In the genomic region with DNA sequence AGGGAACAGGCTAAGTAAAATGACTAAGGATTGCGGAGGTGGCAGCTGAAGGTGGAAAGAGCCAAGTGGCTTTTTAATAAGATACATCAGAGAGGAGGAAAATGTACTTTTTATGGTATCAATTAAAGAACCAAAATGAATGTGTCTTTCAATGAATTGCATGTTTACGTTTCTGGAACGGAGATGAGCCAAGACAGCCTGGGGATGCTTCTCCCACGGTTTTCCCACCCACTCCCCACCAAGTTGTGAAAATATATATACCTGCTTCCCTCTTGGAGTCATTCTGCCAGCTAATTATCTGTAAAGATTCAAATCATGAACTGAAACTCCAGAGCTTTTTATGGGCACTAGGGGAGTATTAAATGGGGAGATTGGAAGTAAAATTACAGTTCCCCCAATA, we compare ENCODE assay signal across 27 mouse cellular contexts.
DNase-seq lines count a peak whose midpoint lies in the region; ATAC-seq and TF ChIP-seq lines count a peak whose summit lies in the region.
"Had no signal": no experiment of that assay in that cellular context is flagged by ENCODE, and none has a peak within 500 bp of the region (broad histone marks: within the 10 kb centered on the region; RNA-seq: fewer than 3 reads in every experiment).

No protein-coding gene starts in this region.

- no peaks in the 10 kb centered on the region for H3K27me3 ChIP-seq in embryonic facial prominence, embryonic 14.5 days (replicated peaks; ENCODE audit: control insufficient read depth, insufficient read depth, low read length)
- no peaks in the 10 kb centered on the region for H3K27me3 ChIP-seq in embryonic facial prominence, embryonic 10.5 days (replicated peaks; ENCODE audit: low read depth, poor library complexity, severe bottlenecking)
- no peaks in the 10 kb centered on the region for H3K27me3 ChIP-seq in midbrain, postnatal 0 days (ENCODE audit: insufficient read depth, low read length)
- H3K27me3 ChIP-seq in midbrain, embryonic 16.5 days (ENCODE audit: control insufficient read depth, insufficient read depth, low read depth, low read length): no peaks in the 10 kb centered on the region
- H3K27me3 ChIP-seq: CH12.LX; embryonic facial prominence, embryonic 13.5 days; heart, embryonic 15.5 days; kidney, embryonic 15.5 days; liver, embryonic 12.5 days; megakaryocyte, embryonic 14.5 days; midbrain, embryonic 12.5 days had no signal

- no peak overlapping the region for H3K27ac ChIP-seq in embryonic facial prominence, embryonic 14.5 days (replicated peaks; ENCODE audit: low read depth, low read length)
- H3K27ac ChIP-seq in embryonic facial prominence, embryonic 10.5 days (replicated peaks): no peak overlapping the region
- H3K27ac ChIP-seq in midbrain, postnatal 0 days (ENCODE audit: low read depth, low read length): no peak overlapping the region
- no peak overlapping the region for H3K27ac ChIP-seq in midbrain, embryonic 16.5 days (ENCODE audit: low read length)
- H3K27ac ChIP-seq: embryonic facial prominence, embryonic 13.5 days; heart, embryonic 10.5 days; heart, embryonic 15.5 days; kidney, embryonic 15.5 days; liver, embryonic 12.5 days; midbrain, embryonic 12.5 days had no signal

- intact Hi-C loops in left cerebral cortex, postnatal 14 days (cut with DNase I): no loop called here

- ATAC-seq in embryonic facial prominence, embryonic 14.5 days (ENCODE audit: low read depth): no peak
- no peak for ATAC-seq in midbrain, postnatal 0 days (ENCODE audit: low FRiP score)
- ATAC-seq in midbrain, embryonic 16.5 days: no peak
- ATAC-seq: activated CD4-positive, CD25-positive, alpha-beta regulatory T cell, adult 4 months; forebrain, embryonic 16.5 days; hindbrain, embryonic 16.5 days; liver, embryonic 12.5 days; liver, postnatal 0 days had no signal

- no peak overlapping the region for H3K4me3 ChIP-seq in embryonic facial prominence, embryonic 14.5 days (ENCODE audit: low read depth, low read length)
- H3K4me3 ChIP-seq in embryonic facial prominence, embryonic 10.5 days: no peak overlapping the region
- H3K4me3 ChIP-seq in midbrain, postnatal 0 days (ENCODE audit: low read depth, low read length): no peak overlapping the region
- no peak overlapping the region for H3K4me3 ChIP-seq in midbrain, embryonic 16.5 days (ENCODE audit: low read depth, low read length)
- H3K4me3 ChIP-seq: embryonic facial prominence, embryonic 13.5 days; erythroblast, embryonic 14.5 days; heart, embryonic 10.5 days; heart, embryonic 15.5 days; kidney, embryonic 15.5 days; liver, embryonic 12.5 days; megakaryocyte, embryonic 14.5 days; midbrain, embryonic 12.5 days had no signal

- 51% methylated on average over 4 of the region's 4 CpGs for WGBS in embryonic facial prominence, embryonic 14.5 days
- 84% methylated on average over 4 of the region's 4 CpGs for WGBS in embryonic facial prominence, embryonic 10.5 days
- WGBS in midbrain, postnatal 0 days: 67% methylated on average over 4 of the region's 4 CpGs
- WGBS in midbrain, embryonic 16.5 days: 75% methylated on average over 4 of the region's 4 CpGs

- H3K9ac ChIP-seq in embryonic facial prominence, embryonic 14.5 days (ENCODE audit: low read depth, low read length): no peak overlapping the region
- H3K9ac ChIP-seq in midbrain, postnatal 0 days (replicated peaks; ENCODE audit: low read length, poor library complexity, severe bottlenecking): no peak overlapping the region
- no peak overlapping the region for H3K9ac ChIP-seq in midbrain, embryonic 16.5 days (ENCODE audit: low read depth, low read length)
- H3K9ac ChIP-seq: embryonic facial prominence, embryonic 13.5 days; heart, embryonic 15.5 days; kidney, embryonic 15.5 days; liver, embryonic 12.5 days; liver, postnatal 0 days; midbrain, embryonic 12.5 days had no signal

- no peak overlapping the region for H3K4me2 ChIP-seq in embryonic facial prominence, embryonic 14.5 days (ENCODE audit: low read depth, low read length)
- no peak overlapping the region for H3K4me2 ChIP-seq in midbrain, postnatal 0 days (ENCODE audit: low read depth, low read length, poor library complexity, severe bottlenecking)
- H3K4me2 ChIP-seq in midbrain, embryonic 16.5 days (ENCODE audit: low read length): no peak overlapping the region
- H3K4me2 ChIP-seq: embryonic facial prominence, embryonic 13.5 days; heart, embryonic 15.5 days; kidney, embryonic 15.5 days; liver, embryonic 12.5 days; midbrain, embryonic 12.5 days had no signal

- H3K4me1 ChIP-seq in embryonic facial prominence, embryonic 14.5 days (ENCODE audit: control insufficient read depth, insufficient read depth, low read length): peaks cover 11% of the 10 kb centered on the region; the same call in 1 of the 2 replicates
- peaks cover 7% of the 10 kb centered on the region; the same call in 1 of the 2 replicates for H3K4me1 ChIP-seq in embryonic facial prominence, embryonic 10.5 days
- no peaks in the 10 kb centered on the region for H3K4me1 ChIP-seq in midbrain, postnatal 0 days (ENCODE audit: insufficient read depth, low read length)
- H3K4me1 ChIP-seq in midbrain, embryonic 16.5 days (ENCODE audit: control insufficient read depth, insufficient read depth, low read length): peaks cover 6% of the 10 kb centered on the region; the same call in 1 of the 2 replicates
- H3K4me1 ChIP-seq: heart, embryonic 10.5 days; kidney, embryonic 15.5 days; liver, embryonic 12.5 days; megakaryocyte, embryonic 14.5 days; midbrain, embryonic 12.5 days had no signal

- no peak for TF ChIP-seq CTCF in midbrain, postnatal 0 days (IDR thresholded peaks at IDR 0.05)

- H3K36me3 ChIP-seq in embryonic facial prominence, embryonic 14.5 days (ENCODE audit: control insufficient read depth, insufficient read depth, low read length): no peaks in the 10 kb centered on the region
- no peaks in the 10 kb centered on the region for H3K36me3 ChIP-seq in embryonic facial prominence, embryonic 10.5 days (replicated peaks)
- no peaks in the 10 kb centered on the region for H3K36me3 ChIP-seq in midbrain, postnatal 0 days (ENCODE audit: insufficient read depth, low read length)
- no peaks in the 10 kb centered on the region for H3K36me3 ChIP-seq in midbrain, embryonic 16.5 days (ENCODE audit: control insufficient read depth, insufficient read depth, low read length)
- H3K36me3 ChIP-seq: embryonic facial prominence, embryonic 13.5 days; heart, embryonic 10.5 days; heart, embryonic 15.5 days; kidney, embryonic 15.5 days; liver, embryonic 12.5 days; midbrain, embryonic 12.5 days had no signal

- H3K9me3 ChIP-seq in embryonic facial prominence, embryonic 14.5 days (ENCODE audit: control insufficient read depth, low read length): peaks cover 4% of the 10 kb centered on the region; the same call in 1 of the 2 replicates
- H3K9me3 ChIP-seq in embryonic facial prominence, embryonic 10.5 days: no peaks in the 10 kb centered on the region
- no peaks in the 10 kb centered on the region for H3K9me3 ChIP-seq in midbrain, postnatal 0 days (ENCODE audit: low read length)
- no peaks in the 10 kb centered on the region for H3K9me3 ChIP-seq in midbrain, embryonic 16.5 days (replicated peaks; ENCODE audit: control insufficient read depth, low read length, poor library complexity, severe bottlenecking)
- H3K9me3 ChIP-seq: heart, embryonic 10.5 days; heart, embryonic 15.5 days; kidney, embryonic 15.5 days; liver, embryonic 12.5 days; midbrain, embryonic 12.5 days had no signal

- DNase-seq in embryonic facial prominence, embryonic 14.5 days (ENCODE audit: low spot score): peak; percentile 16
- no peak for DNase-seq in embryonic facial prominence, embryonic 10.5 days (ENCODE audit: low spot score)
- peak; percentile 7 for DNase-seq in midbrain, postnatal 0 days (ENCODE audit: low spot score)
- DNase-seq in left cerebral cortex, postnatal 14 days (ENCODE audit: low spot score in 2 of 2): peak; percentile 18 to 20
- peak; percentile 41 for DNase-seq in telencephalon, adult 2 months (ENCODE audit: low read depth, low spot score)
- no peak for DNase-seq in adipocyte (ENCODE audit: low spot score)
- DNase-seq: cerebellum, adult 11 months; cerebellum, adult 9-10 months; cerebellum, postnatal 36 days; gastrocnemius, postnatal 14 days; kidney, adult 18-20 months; kidney, postnatal 25 days; liver, postnatal 0 days; lung, postnatal 4 days had no signal

Comparison
In these comparisons a context has a peak if more than half of its experiments do, and no peak if none do; other contexts are left out.
1. DNase-seq: peak in embryonic facial prominence, embryonic 14.5 days (single experiment), midbrain, postnatal 0 days (single experiment), left cerebral cortex, postnatal 14 days (2 of 2) and telencephalon, adult 2 months (single experiment); none in embryonic facial prominence, embryonic 10.5 days (single experiment) and adipocyte (single experiment).